Mouse (Mus musculus) forebrain, embryonic 13.5 days (tissue): ENCODE results near the gene Zbtb8os. TPM values are rescaled to one million over a fixed set of nuclear protein-coding genes. Genes with fewer than 3 reads are reported as not detected.
"Not testable (repeated sequence)": the region's sequence is repeated elsewhere in the genome, so short reads cannot be mapped to it uniquely, and the experiment has no call there.

Experiments
- ATAC-seq: fragments of 200-750 bp; cut with Nextera tagmentation; 2 replicates; pipeline ENCODE4 v1.8.0; 2017
- H3K27ac ChIP-seq: fragments of 300-500 bp; sonication (generic); 2 replicates; pipeline ENCODE4 v1.5.1; 2015; ENCODE audit warnings: inconsistent platforms, mild to moderate bottlenecking, moderate library complexity
- H3K27me3 ChIP-seq: fragments of 300-500 bp; sonication (generic); 2 replicates; pipeline ENCODE4 v1.6.1; 2015; ENCODE audit warnings: mild to moderate bottlenecking, inconsistent platforms
- H3K36me3 ChIP-seq: fragments of 300-500 bp; sonication (generic); 2 replicates; pipeline ENCODE4 v1.6.1; 2015; ENCODE audit warnings: mild to moderate bottlenecking, inconsistent platforms; ENCODE audit not compliant: poor library complexity, severe bottlenecking
- H3K4me1 ChIP-seq: fragments of 300-500 bp; sonication (generic); 2 replicates; pipeline ENCODE4 v1.6.1; 2015; ENCODE audit warnings: inconsistent platforms
- H3K4me2 ChIP-seq: fragments of 300-500 bp; sonication (generic); 2 replicates; pipeline ENCODE4 v1.6.1; 2015; ENCODE audit warnings: inconsistent platforms, mild to moderate bottlenecking, moderate library complexity
- H3K4me3 ChIP-seq: fragments of 300-500 bp; sonication (generic); 2 replicates; pipeline ENCODE4 v1.5.1; 2015; ENCODE audit warnings: mild to moderate bottlenecking, inconsistent platforms
- H3K9ac ChIP-seq: fragments of 300-500 bp; sonication (generic); 2 replicates; pipeline ENCODE4 v1.6.1; 2015; ENCODE audit warnings: mild to moderate bottlenecking, inconsistent platforms
- H3K9me3 ChIP-seq: fragments of 300-500 bp; sonication (generic); replicated peaks from 2 replicates; pipeline ENCODE4 v1.6.1; 2016; ENCODE audit warnings: inconsistent platforms
- WGBS: fragments of 180-500 bp; shearing (Covaris S2); methylation state at CpG from one replicate; pipeline ENCODE4 v1.1.7; 2015; 5-methylcytosine and 5-hydroxymethylcytosine counted together
- polyA plus RNA-seq: library from polyadenylated mRNA; unstranded; fragments of >200 nt; fragmentation: Nextera tagmentation; extraction: Ambion mirVana; gene quantifications from 2 replicates; pipeline ENCODE4 v1.2.1, GENCODE M21; 2015

The Zbtb8os gene
- polyA plus RNA-seq, 1 experiment from 2014 or later: 36.2 TPM

- no peaks in the 10 kb centered on the region for H3K9me3 ChIP-seq
These were observed 796 bp downstream of the Zbtb8os start for GRCm38 (mm10) chr4:129336291-129336690.

GRCm38 (mm10) chr4:129339743-129340142, 4.2 kb downstream of the Zbtb8os start:
- Histone ChIP-seq H3K36me3 (peaks cover 33% of the 10 kb centered on the region), H3K4me2 (no peak overlapping the region), H3K27ac (no peak overlapping the region), H3K27me3 (no peaks in the 10 kb centered on the region), H3K4me3 (no peak overlapping the region), H3K9me3 (no peaks in the 10 kb centered on the region), H3K4me1 (peaks cover 17% of the 10 kb centered on the region), H3K9ac (no peak overlapping the region)
- ATAC-seq: no peak
- 96% methylated on average over 3 of the region's 3 CpGs for WGBS

More at GRCm38 (mm10) chr4:129336291-129336690, 796 bp downstream of the Zbtb8os start:
- no peak for ATAC-seq
- H3K36me3 ChIP-seq: peaks cover 24% of the 10 kb centered on the region
- H3K27ac ChIP-seq: peak overlapping the region; percentile 99
- H3K4me3 ChIP-seq: peak overlapping the region; percentile 89
- peak overlapping the region; percentile 74 for H3K9ac ChIP-seq
- H3K4me2 ChIP-seq: peak overlapping the region; percentile 90
- no peaks in the 10 kb centered on the region for H3K27me3 ChIP-seq
- peaks cover 45% of the 10 kb centered on the region for H3K4me1 ChIP-seq
- WGBS: 53% methylated on average over 14 of the region's 14 CpGs

GRCm38 (mm10) chr4:129341888-129342287, 6.4 kb downstream of the Zbtb8os start:
- Histone ChIP-seq H3K27me3 (no peaks in the 10 kb centered on the region), H3K36me3 (peaks cover 46% of the 10 kb centered on the region), H3K27ac (no peak overlapping the region), H3K4me1 (peaks cover 9% of the 10 kb centered on the region; the same call in 1 of the 2 replicates), H3K4me3 (no peak overlapping the region), H3K9me3 (no peaks in the 10 kb centered on the region), H3K9ac (no peak overlapping the region), H3K4me2 (no peak overlapping the region)
- ATAC-seq: no peak
- WGBS: 81% methylated on average over 1 of the region's 1 CpGs

GRCm38 (mm10) chr4:129342705-129343104, 7.2 kb downstream of the Zbtb8os start:
- 89% methylated on average over 2 of the region's 2 CpGs for WGBS
- Histone ChIP-seq H3K9ac (no peak overlapping the region), H3K4me3 (no peak overlapping the region), H3K4me1 (0 out of 2 replicates have a peak, but pooled peaks cover under 1% of the 10 kb centered on the region), H3K27me3 (no peaks in the 10 kb centered on the region), H3K27ac (no peak overlapping the region), H3K36me3 (peaks cover 49% of the 10 kb centered on the region), H3K9me3 (no peaks in the 10 kb centered on the region), H3K4me2 (no peak overlapping the region)
- ATAC-seq: no peak

- H3K4me2 ChIP-seq: no peak overlapping the region
- WGBS: 89% methylated on average over 15 of the region's 15 CpGs
- no peak overlapping the region for H3K27ac ChIP-seq
- no peak overlapping the region for H3K4me3 ChIP-seq
- no peaks in the 10 kb centered on the region for H3K9me3 ChIP-seq
- no peak for ATAC-seq
- H3K27me3 ChIP-seq: no peaks in the 10 kb centered on the region
- H3K4me1 ChIP-seq: no peaks in the 10 kb centered on the region
- peaks cover 60% of the 10 kb centered on the region for H3K36me3 ChIP-seq
- no peak overlapping the region for H3K9ac ChIP-seq
These were observed 11.1 kb downstream of the Zbtb8os start for GRCm38 (mm10) chr4:129346481-129347154.

- H3K9me3 ChIP-seq: no peaks in the 10 kb centered on the region
- WGBS: 9% methylated on average over 1 of the region's 1 CpGs
- peak; percentile 74 for ATAC-seq
- no peaks in the 10 kb centered on the region for H3K4me1 ChIP-seq
- no peaks in the 10 kb centered on the region for H3K27me3 ChIP-seq
- H3K9ac ChIP-seq: no peak overlapping the region
- peaks cover 38% of the 10 kb centered on the region for H3K36me3 ChIP-seq
- H3K27ac ChIP-seq: peak overlapping the region; percentile 3; the same call in 1 of the 2 replicates
- no peak overlapping the region for H3K4me3 ChIP-seq
- no peak overlapping the region for H3K4me2 ChIP-seq
These were observed 15.1 kb downstream of the Zbtb8os start for GRCm38 (mm10) chr4:129350644-129351043.

- Histone ChIP-seq H3K4me2 (no peak overlapping the region), H3K9ac (no peak overlapping the region), H3K4me1 (no peaks in the 10 kb centered on the region), H3K27ac (peak overlapping the region; percentile 3; the same call in 1 of the 2 replicates), H3K4me3 (no peak overlapping the region), H3K9me3 (no peaks in the 10 kb centered on the region), H3K27me3 (no peaks in the 10 kb centered on the region), H3K36me3 (peaks cover 38% of the 10 kb centered on the region)
- no peak for ATAC-seq
- WGBS: 72% methylated on average over 6 of the region's 6 CpGs
These were observed 15.6 kb downstream of the Zbtb8os start for GRCm38 (mm10) chr4:129351111-129351510.

GRCm38 (mm10) chr4:129353176-129353575, 17.7 kb downstream of the Zbtb8os start:
- Histone ChIP-seq H3K4me3 (no peak overlapping the region), H3K27ac (no peak overlapping the region)

GRCm38 (mm10) chr4:129354236-129354635, 18.7 kb downstream of the Zbtb8os start:
- WGBS: 85% methylated on average over 15 of the region's 15 CpGs
- no peak overlapping the region for H3K9ac ChIP-seq
- ATAC-seq: no peak
- no peaks in the 10 kb centered on the region for H3K27me3 ChIP-seq
- peaks cover 43% of the 10 kb centered on the region for H3K36me3 ChIP-seq
- no peak overlapping the region for H3K4me2 ChIP-seq
- H3K9me3 ChIP-seq: no peaks in the 10 kb centered on the region
- no peaks in the 10 kb centered on the region for H3K4me1 ChIP-seq
- no peak overlapping the region for H3K27ac ChIP-seq
- no peak overlapping the region for H3K4me3 ChIP-seq

More at GRCm38 (mm10) chr4:129353176-129353575, 17.7 kb downstream of the Zbtb8os start:
- H3K36me3 ChIP-seq: peaks cover 46% of the 10 kb centered on the region
- no peak overlapping the region for H3K4me2 ChIP-seq
- WGBS: 93% methylated on average over 12 of the region's 12 CpGs
- ATAC-seq: no peak
- no peaks in the 10 kb centered on the region for H3K27me3 ChIP-seq
- no peaks in the 10 kb centered on the region for H3K4me1 ChIP-seq
- no peaks in the 10 kb centered on the region for H3K9me3 ChIP-seq
- H3K9ac ChIP-seq: no peak overlapping the region

- H3K27ac ChIP-seq: no peak overlapping the region
- H3K9ac ChIP-seq: no peak overlapping the region
- H3K9me3 ChIP-seq: no peaks in the 10 kb centered on the region
- no peak overlapping the region for H3K4me2 ChIP-seq
- peaks cover 44% of the 10 kb centered on the region for H3K36me3 ChIP-seq
- H3K27me3 ChIP-seq: no peaks in the 10 kb centered on the region
- WGBS: 93% methylated on average over 15 of the region's 15 CpGs
- H3K4me1 ChIP-seq: no peaks in the 10 kb centered on the region
- no peak overlapping the region for H3K4me3 ChIP-seq
- ATAC-seq: no peak
These were observed 22.2 kb downstream of the Zbtb8os start for GRCm38 (mm10) chr4:129357613-129358163.

- not testable (repeated sequence) for ATAC-seq, H3K27ac ChIP-seq, H3K4me2 ChIP-seq, H3K4me3 ChIP-seq, H3K9ac ChIP-seq, H3K27me3 ChIP-seq, H3K9me3 ChIP-seq, H3K4me1 ChIP-seq
- H3K36me3 ChIP-seq: peaks cover 18% of the 10 kb centered on the region
- 85% methylated on average over 3 of the region's 3 CpGs for whole genome bisulfite sequencing
These were observed 26.7 kb downstream of the Zbtb8os start for GRCm38 (mm10) chr4:129362238-129362637.

- no peaks in the 10 kb centered on the region for H3K27me3 ChIP-seq
- H3K4me1 ChIP-seq: no peaks in the 10 kb centered on the region
- H3K4me3 ChIP-seq: no peak overlapping the region
- H3K4me2 ChIP-seq: no peak overlapping the region
- H3K9ac ChIP-seq: no peak overlapping the region
- ATAC-seq: no peak
- peaks cover 12% of the 10 kb centered on the region for H3K36me3 ChIP-seq
- no peaks in the 10 kb centered on the region for H3K9me3 ChIP-seq
- 71% methylated on average over 5 of the region's 5 CpGs for WGBS
- no peak overlapping the region for H3K27ac ChIP-seq
These were observed 27.3 kb downstream of the Zbtb8os start for GRCm38 (mm10) chr4:129362771-129363170.
